Mouse (Mus musculus) stomach, embryonic 16.5 days (tissue): Measurements from ENCODE around the gene Cyb5r3. TPM values are rescaled to one million over a fixed set of nuclear protein-coding genes. Genes with fewer than 3 reads are reported as not detected.

ENCODE experiments used
- ATAC-seq: fragments of 200-750 bp; cut with Nextera tagmentation; 2 replicates; pipeline ENCODE4 v1.8.0; 2017; ENCODE audit warnings: moderate number of reproducible peaks, moderate TSS enrichment; ENCODE audit not compliant: insufficient read depth, low FRiP score
- H3K27ac ChIP-seq: fragments of 300-500 bp; sonication (generic); 2 replicates; pipeline ENCODE4 v1.5.1; 2014; ENCODE audit warnings: low read length
- H3K27me3 ChIP-seq: fragments of 300-500 bp; sonication (generic); 2 replicates; pipeline ENCODE4 v1.6.1; 2014; ENCODE audit warnings: low read length, control low read depth, mixed read lengths; ENCODE audit not compliant: control insufficient read depth, insufficient read depth
- H3K36me3 ChIP-seq: fragments of 300-500 bp; sonication (generic); 2 replicates; pipeline ENCODE4 v1.6.1; 2014; ENCODE audit warnings: low read length; ENCODE audit not compliant: control insufficient read depth, insufficient read depth
- H3K4me1 ChIP-seq: fragments of 300-500 bp; sonication (generic); 2 replicates; pipeline ENCODE4 v1.6.1; 2014; ENCODE audit warnings: low read length, control low read depth, mixed read lengths; ENCODE audit not compliant: control insufficient read depth, insufficient read depth
- H3K4me2 ChIP-seq: fragments of 300-500 bp; sonication (generic); 2 replicates; pipeline ENCODE4 v1.6.1; 2014; ENCODE audit warnings: low read depth, low read length, mixed read lengths
- H3K4me3 ChIP-seq: fragments of 300-500 bp; sonication (generic); replicated peaks from 2 replicates; pipeline ENCODE4 v1.5.1; 2014; ENCODE audit warnings: mild to moderate bottlenecking, low read length
- H3K9ac ChIP-seq: fragments of 300-500 bp; sonication (generic); 2 replicates; pipeline ENCODE4 v1.6.1; 2014; ENCODE audit warnings: low read length
- H3K9me3 ChIP-seq: fragments of 300-500 bp; sonication (generic); replicated peaks from 2 replicates; pipeline ENCODE4 v1.6.1; 2016; ENCODE audit warnings: low read length, control low read depth; ENCODE audit not compliant: control insufficient read depth
- WGBS: fragments of 180-500 bp; shearing (Covaris S2); extraction: QIAGEN DNeasy Blood & Tissue Kit; methylation state at CpG from one replicate; pipeline ENCODE4 v1.1.7; 2014; 5-methylcytosine and 5-hydroxymethylcytosine counted together
- polyA plus RNA-seq: library from polyadenylated mRNA; unstranded; fragments of >200 nt; fragmentation: Nextera tagmentation; extraction: Ambion mirVana; gene quantifications from 2 replicates; pipeline ENCODE4 v1.2.1, GENCODE M21; 2015

The Cyb5r3 gene
- polyA plus RNA-seq, 1 experiment from 2014 or later, result 211 TPM

- no peak overlapping the region for H3K4me3 ChIP-seq
- ATAC-seq, result no peak
- no peak overlapping the region for H3K4me2 ChIP-seq
- WGBS, result 63% methylated on average over 5 of the region's 5 CpGs
- H3K9ac ChIP-seq, result no peak overlapping the region
- H3K27ac ChIP-seq, result 0 out of 2 replicates have a peak overlapping the region, but pooled peaks have one; percentile 36
- H3K4me1 ChIP-seq, result peaks cover 8% of the 10 kb centered on the region; the same call in 1 of the 2 replicates
- peaks cover 6% of the 10 kb centered on the region; the same call in 1 of the 2 replicates for H3K36me3 ChIP-seq
- H3K27me3 ChIP-seq, result no peaks in the 10 kb centered on the region
- no peaks in the 10 kb centered on the region for H3K9me3 ChIP-seq
These were observed 47.8 kb downstream of the Cyb5r3 start for GRCm38 (mm10) chr15:83124625-83125024.

- peak within 1 kb of the TSS; percentile 82 for H3K27ac ChIP-seq
- H3K4me1 ChIP-seq, result peaks cover 8% of the 10 kb centered on the region; the same call in 1 of the 2 replicates
- peak within 1 kb of the TSS; percentile 93 for H3K4me3 ChIP-seq
- H3K4me2 ChIP-seq, result peak within 1 kb of the TSS; percentile 87
- peak within 1 kb of the TSS; percentile 82 for H3K9ac ChIP-seq
- H3K27me3 ChIP-seq, result no peaks in the 10 kb centered on the region
- H3K9me3 ChIP-seq, result no peaks in the 10 kb centered on the region
- ATAC-seq, result peak; percentile 94
- 10% methylated on average over 32 of the region's 32 CpGs for WGBS
- peaks cover 16% of the 10 kb centered on the region; the same call in 1 of the 2 replicates for H3K36me3 ChIP-seq
These were observed 49.7 kb downstream of the Cyb5r3 start, which contains the start of gene Rrp7a for GRCm38 (mm10) chr15:83122566-83123145. Rrp7a (minus strand) TSS chr15:83122801.

GRCm38 (mm10) chr15:83121709-83122565, 50.5 kb downstream of the Cyb5r3 start:
- H3K4me1 ChIP-seq, result peaks cover 8% of the 10 kb centered on the region; the same call in 1 of the 2 replicates
- H3K27ac ChIP-seq, result peak overlapping the region; percentile 82
- H3K4me3 ChIP-seq, result peak overlapping the region; percentile 93
- H3K9me3 ChIP-seq, result no peaks in the 10 kb centered on the region
- peak; percentile 60 for ATAC-seq
- H3K36me3 ChIP-seq, result peaks cover 20% of the 10 kb centered on the region; the same call in 1 of the 2 replicates
- 4% methylated on average over 42 of the region's 43 CpGs for WGBS
- H3K9ac ChIP-seq, result peak overlapping the region; percentile 82
- no peaks in the 10 kb centered on the region for H3K27me3 ChIP-seq
- peak overlapping the region; percentile 87 for H3K4me2 ChIP-seq

GRCm38 (mm10) chr15:83118360-83118759, 54.0 kb downstream of the Cyb5r3 start:
- ATAC-seq, result no peak
- H3K27me3 ChIP-seq, result no peaks in the 10 kb centered on the region
- H3K4me3 ChIP-seq, result no peak overlapping the region
- H3K9ac ChIP-seq, result no peak overlapping the region
- no peaks in the 10 kb centered on the region for H3K9me3 ChIP-seq
- peaks cover 8% of the 10 kb centered on the region; the same call in 1 of the 2 replicates for H3K4me1 ChIP-seq
- peaks cover 35% of the 10 kb centered on the region; the same call in 1 of the 2 replicates for H3K36me3 ChIP-seq
- no peak overlapping the region for H3K4me2 ChIP-seq
- WGBS, result 70% methylated on average over 7 of the region's 7 CpGs
- H3K27ac ChIP-seq, result no peak overlapping the region

- ATAC-seq, result no peak
- H3K27me3 ChIP-seq, result no peaks in the 10 kb centered on the region
- peaks cover 35% of the 10 kb centered on the region; the same call in 1 of the 2 replicates for H3K36me3 ChIP-seq
- H3K4me1 ChIP-seq, result 0 out of 2 replicates have a peak, but pooled peaks cover 5% of the 10 kb centered on the region
- H3K27ac ChIP-seq, result no peak overlapping the region
- no peak overlapping the region for H3K4me2 ChIP-seq
- no peak overlapping the region for H3K4me3 ChIP-seq
- H3K9me3 ChIP-seq, result no peaks in the 10 kb centered on the region
- H3K9ac ChIP-seq, result no peak overlapping the region
- WGBS, result 83% methylated on average over 6 of the region's 6 CpGs
These were observed 57.3 kb downstream of the Cyb5r3 start for GRCm38 (mm10) chr15:83115071-83115470.

GRCm38 (mm10) chr15:83114106-83114505, 58.3 kb downstream of the Cyb5r3 start:
- H3K4me3 ChIP-seq, result no peak overlapping the region
- 77% methylated on average over 9 of the region's 9 CpGs for WGBS
- ATAC-seq, result no peak
- no peak overlapping the region for H3K4me2 ChIP-seq
- peaks cover 29% of the 10 kb centered on the region; the same call in 1 of the 2 replicates for H3K36me3 ChIP-seq
- H3K27ac ChIP-seq, result no peak overlapping the region
- H3K4me1 ChIP-seq, result 0 out of 2 replicates have a peak, but pooled peaks cover 5% of the 10 kb centered on the region
- H3K9ac ChIP-seq, result no peak overlapping the region
- H3K9me3 ChIP-seq, result no peaks in the 10 kb centered on the region
- H3K27me3 ChIP-seq, result no peaks in the 10 kb centered on the region

GRCm38 (mm10) chr15:83112898-83113297, 59.5 kb downstream of the Cyb5r3 start:
- Histone ChIP-seq H3K9me3 (no peaks in the 10 kb centered on the region), H3K4me3 (no peak overlapping the region), H3K27ac (no peak overlapping the region), H3K27me3 (no peaks in the 10 kb centered on the region), H3K4me2 (no peak overlapping the region), H3K36me3 (peaks cover 23% of the 10 kb centered on the region; the same call in 1 of the 2 replicates), H3K9ac (no peak overlapping the region), H3K4me1 (0 out of 2 replicates have a peak, but pooled peaks cover 5% of the 10 kb centered on the region)
- 11% methylated on average over 10 of the region's 11 CpGs for WGBS
- ATAC-seq, result peak; percentile 76; the same call in 1 of the 2 replicates

- H3K36me3 ChIP-seq, result peaks cover 15% of the 10 kb centered on the region; the same call in 1 of the 2 replicates
- 0 out of 2 replicates have a peak, but pooled peaks cover 5% of the 10 kb centered on the region for H3K4me1 ChIP-seq
- H3K4me2 ChIP-seq, result no peak overlapping the region
- H3K4me3 ChIP-seq, result no peak overlapping the region
- H3K27me3 ChIP-seq, result no peaks in the 10 kb centered on the region
- H3K9ac ChIP-seq, result no peak overlapping the region
- no peak overlapping the region for H3K27ac ChIP-seq
- no peaks in the 10 kb centered on the region for H3K9me3 ChIP-seq
- WGBS, result 79% methylated on average over 7 of the region's 7 CpGs
- ATAC-seq, result no peak
These were observed 60.5 kb downstream of the Cyb5r3 start for GRCm38 (mm10) chr15:83111874-83112273.
